11 mouse cellular contexts compared by ENCODE assay signal in genomic region chr1:169354021-169354420, GRCm38 (mm10).
DNase-seq lines count a peak whose midpoint lies in the region; ATAC-seq and TF ChIP-seq lines count a peak whose summit lies in the region.
"Had no signal": no experiment of that assay in that cellular context is flagged by ENCODE, and none has a peak within 500 bp of the region (broad histone marks: within the 10 kb centered on the region; RNA-seq: fewer than 3 reads in every experiment).

No protein-coding gene starts in this region.

- TF ChIP-seq POLR2A in MEL (IDR thresholded peaks at IDR 0.05; ENCODE audit: control insufficient read depth in 1 of 2, insufficient read depth in 1 of 2, low read depth in 1 of 2, low read length in 2 of 2, poor library complexity in 1 of 2): no peak

- no peaks in the 10 kb centered on the region for H3K79me2 ChIP-seq in MEL (ENCODE audit: control insufficient read depth, insufficient read depth, low read length, poor library complexity)

- H3K27ac ChIP-seq in embryonic facial prominence, embryonic 11.5 days (replicated peaks; ENCODE audit: low read depth, low read length): no peak overlapping the region
- no peak overlapping the region for H3K27ac ChIP-seq in embryonic facial prominence, embryonic 10.5 days (replicated peaks)
- no peak overlapping the region for H3K27ac ChIP-seq in kidney, postnatal 0 days
- H3K27ac ChIP-seq in MEL (ENCODE audit: control insufficient read depth, low read depth, low read length): no peak overlapping the region
- H3K27ac ChIP-seq in limb, embryonic 11.5 days (replicated peaks; ENCODE audit: low read depth, low read length): no peak overlapping the region
- H3K27ac ChIP-seq: macrophage; neural tube, embryonic 15.5 days had no signal

- peak; percentile 60 for DNase-seq in embryonic facial prominence, embryonic 11.5 days (ENCODE audit: low spot score)
- DNase-seq in embryonic facial prominence, embryonic 10.5 days (ENCODE audit: low spot score): no peak
- peak; percentile 50 for DNase-seq in kidney, postnatal 0 days (ENCODE audit: low spot score)
- no peak for DNase-seq in kidney, adult 11 months
- DNase-seq in MEL (ENCODE audit: low read depth, low spot score): peak; percentile 2
- peak; percentile 70 for DNase-seq in limb, embryonic 11.5 days (ENCODE audit: low spot score)
- DNase-seq in yolk sac, embryonic 10.5 days (ENCODE audit: low spot score): no peak
- no peak for DNase-seq in frontal cortex, postnatal 10 days (ENCODE audit: low spot score in 2 of 2)
- DNase-seq: cerebellum, adult 8-10 months had no signal

- no peaks in the 10 kb centered on the region for H3K27me3 ChIP-seq in embryonic facial prominence, embryonic 11.5 days (ENCODE audit: control insufficient read depth, insufficient read depth, low read length)
- 0 out of 2 replicates have a peak, but pooled peaks cover 5% of the 10 kb centered on the region for H3K27me3 ChIP-seq in embryonic facial prominence, embryonic 10.5 days (replicated peaks; ENCODE audit: low read depth, poor library complexity, severe bottlenecking)
- no peaks in the 10 kb centered on the region for H3K27me3 ChIP-seq in kidney, postnatal 0 days (ENCODE audit: insufficient read depth, low read length)
- no peaks in the 10 kb centered on the region for H3K27me3 ChIP-seq in MEL (ENCODE audit: control insufficient read depth in 1 of 2, insufficient read depth in 2 of 2, low read length in 2 of 2)
- H3K27me3 ChIP-seq in limb, embryonic 11.5 days (ENCODE audit: control insufficient read depth, insufficient read depth, low read length): no peaks in the 10 kb centered on the region
- H3K27me3 ChIP-seq: neural tube, embryonic 15.5 days had no signal

- H3K4me1 ChIP-seq in embryonic facial prominence, embryonic 11.5 days (ENCODE audit: control insufficient read depth, insufficient read depth, low read length): peaks cover 3% of the 10 kb centered on the region; the same call in 1 of the 2 replicates
- H3K4me1 ChIP-seq in embryonic facial prominence, embryonic 10.5 days: peaks cover 12% of the 10 kb centered on the region
- no peaks in the 10 kb centered on the region for H3K4me1 ChIP-seq in kidney, postnatal 0 days (replicated peaks; ENCODE audit: insufficient read depth, low read length)
- H3K4me1 ChIP-seq in MEL (ENCODE audit: control insufficient read depth in 1 of 2, insufficient read depth in 2 of 2, low read length in 2 of 2): no peaks in the 10 kb centered on the region
- H3K4me1 ChIP-seq in limb, embryonic 11.5 days (ENCODE audit: control insufficient read depth, insufficient read depth, low read length): peaks cover 3% of the 10 kb centered on the region; the same call in 1 of the 2 replicates

- H3K4me2 ChIP-seq in embryonic facial prominence, embryonic 11.5 days (ENCODE audit: low read depth, low read length): no peak overlapping the region
- H3K4me2 ChIP-seq in kidney, postnatal 0 days (ENCODE audit: low read length): no peak overlapping the region
- H3K4me2 ChIP-seq in limb, embryonic 11.5 days (ENCODE audit: low read depth, severe bottlenecking): no peak overlapping the region
- H3K4me2 ChIP-seq: neural tube, embryonic 15.5 days had no signal

- H3K9me3 ChIP-seq in embryonic facial prominence, embryonic 11.5 days (replicated peaks; ENCODE audit: control insufficient read depth, low read length): no peaks in the 10 kb centered on the region
- no peaks in the 10 kb centered on the region for H3K9me3 ChIP-seq in embryonic facial prominence, embryonic 10.5 days
- H3K9me3 ChIP-seq in kidney, postnatal 0 days (replicated peaks; ENCODE audit: low read length): no peaks in the 10 kb centered on the region
- no peaks in the 10 kb centered on the region for H3K9me3 ChIP-seq in MEL (replicated peaks; ENCODE audit: insufficient read depth, low read length)
- H3K9me3 ChIP-seq in limb, embryonic 11.5 days (ENCODE audit: control insufficient read depth, low read length): no peaks in the 10 kb centered on the region
- H3K9me3 ChIP-seq: neural tube, embryonic 15.5 days had no signal

- TF ChIP-seq RAD21 in MEL (IDR thresholded peaks at IDR 0.05; ENCODE audit: low read depth, low read length): peak; percentile 9

- no peak for TF ChIP-seq EP300 in MEL (IDR thresholded peaks at IDR 0.05; ENCODE audit: low read depth in 1 of 2, low read length in 2 of 2)

- peak; percentile 66 for TF ChIP-seq CTCF in kidney, postnatal 0 days (IDR thresholded peaks at IDR 0.05; ENCODE audit: low read depth)
- TF ChIP-seq CTCF in MEL (IDR thresholded peaks at IDR 0.05 in 2 of 3, conservative IDR thresholded peaks at IDR 0.05 in 1 of 3; ENCODE audit: control insufficient read depth in 1 of 3, insufficient read depth in 1 of 3, low read depth in 2 of 3, low read length in 3 of 3, poor library complexity in 1 of 3, severe bottlenecking in 1 of 3): peak in 1 of 3 experiments; percentile 8; a peak in 1 of 6 replicates

- no peak for ATAC-seq in embryonic facial prominence, embryonic 11.5 days (replicated peaks; ENCODE audit: insufficient number of reproducible peaks, low FRiP score, low TSS enrichment, low read depth)
- no peak for ATAC-seq in kidney, postnatal 0 days (replicated peaks; ENCODE audit: low FRiP score, low read depth)
- no peak for ATAC-seq in limb, embryonic 11.5 days (ENCODE audit: insufficient number of reproducible peaks, low FRiP score, low TSS enrichment, low read depth)

- no peak overlapping the region for H3K4me3 ChIP-seq in embryonic facial prominence, embryonic 11.5 days (ENCODE audit: low read depth, low read length)
- no peak overlapping the region for H3K4me3 ChIP-seq in embryonic facial prominence, embryonic 10.5 days
- H3K4me3 ChIP-seq in kidney, postnatal 0 days (replicated peaks; ENCODE audit: low read depth, low read length): no peak overlapping the region
- H3K4me3 ChIP-seq in MEL (ENCODE audit: control insufficient read depth in 1 of 2, insufficient read depth in 1 of 2, low read depth in 2 of 2, low read length in 2 of 2): no peak overlapping the region
- H3K4me3 ChIP-seq in limb, embryonic 11.5 days (ENCODE audit: low read depth, low read length): no peak overlapping the region
- H3K4me3 ChIP-seq: neural tube, embryonic 15.5 days had no signal

- no peak overlapping the region for H3K9ac ChIP-seq in embryonic facial prominence, embryonic 11.5 days (replicated peaks; ENCODE audit: low read length)
- H3K9ac ChIP-seq in kidney, postnatal 0 days (ENCODE audit: low read depth, low read length): no peak overlapping the region
- H3K9ac ChIP-seq in MEL (ENCODE audit: control insufficient read depth, low read depth, low read length, poor library complexity, severe bottlenecking): no peak overlapping the region
- H3K9ac ChIP-seq in limb, embryonic 11.5 days (ENCODE audit: low read length): no peak overlapping the region
- H3K9ac ChIP-seq: neural tube, embryonic 15.5 days had no signal

- 77% methylated on average over 5 of the region's 5 CpGs for WGBS in embryonic facial prominence, embryonic 11.5 days
- 85% methylated on average over 5 of the region's 5 CpGs for WGBS in embryonic facial prominence, embryonic 10.5 days
- 73% methylated on average over 5 of the region's 5 CpGs for WGBS in kidney, postnatal 0 days
- WGBS in limb, embryonic 11.5 days: 56% methylated on average over 5 of the region's 5 CpGs

- no peaks in the 10 kb centered on the region for H3K36me3 ChIP-seq in embryonic facial prominence, embryonic 11.5 days (replicated peaks; ENCODE audit: control insufficient read depth, insufficient read depth, low read depth, low read length)
- H3K36me3 ChIP-seq in embryonic facial prominence, embryonic 10.5 days (replicated peaks): no peaks in the 10 kb centered on the region
- no peaks in the 10 kb centered on the region for H3K36me3 ChIP-seq in kidney, postnatal 0 days (ENCODE audit: insufficient read depth, low read length)
- no peaks in the 10 kb centered on the region for H3K36me3 ChIP-seq in MEL (ENCODE audit: control insufficient read depth in 1 of 2, insufficient read depth in 2 of 2, low read length in 2 of 2)
- no peaks in the 10 kb centered on the region for H3K36me3 ChIP-seq in limb, embryonic 11.5 days (ENCODE audit: control insufficient read depth, insufficient read depth, low read length)
- H3K36me3 ChIP-seq: neural tube, embryonic 15.5 days had no signal

TF ChIP-seq in MEL, 35 proteins besides CTCF, POLR2A, EP300 and RAD21:
- TF ChIP-seq SMC3 (IDR thresholded peaks at IDR 0.05; ENCODE audit: low read depth, low read length) (0 out of 2 replicates have a peak, but pooled peaks have one; percentile 7), ELF1 (IDR thresholded peaks at IDR 0.05; ENCODE audit: low read depth, low read length) (no peak), ETS1 (IDR thresholded peaks at IDR 0.05; ENCODE audit: low read depth, low read length) (no peak), USF1 (IDR thresholded peaks at IDR 0.05; ENCODE audit: low read depth, low read length) (no peak), TCF12 (IDR thresholded peaks at IDR 0.05; ENCODE audit: low read depth, low read length) (no peak)

Comparison
In these comparisons a context has a peak if more than half of its experiments do, and no peak if none do; other contexts are left out.
1. DNase-seq: peak in embryonic facial prominence, embryonic 11.5 days (single experiment), kidney, postnatal 0 days (single experiment), MEL (single experiment) and limb, embryonic 11.5 days (single experiment); none in embryonic facial prominence, embryonic 10.5 days (single experiment), kidney, adult 11 months (single experiment), yolk sac, embryonic 10.5 days (single experiment) and frontal cortex, postnatal 10 days (0 of 2).